Mouse (Mus musculus) heart, embryonic 13.5 days (tissue): ENCODE measurements around the gene Triml2. TPM values are rescaled to one million over a fixed set of nuclear protein-coding genes. Genes with fewer than 3 reads are reported as not detected.

Experiments used
- ATAC-seq: fragments of 200-750 bp; cut with Nextera tagmentation; 2 replicates; pipeline ENCODE4 v1.8.0; 2017; ENCODE audit warnings: moderate TSS enrichment; ENCODE audit not compliant: insufficient number of reproducible peaks, low FRiP score, low TSS enrichment; ENCODE audit errors: extremely low read depth
- H3K27ac ChIP-seq: fragments of 300-500 bp; sonication (generic); replicated peaks from 2 replicates; pipeline ENCODE4 v1.5.1; 2015; ENCODE audit warnings: moderate library complexity, mild to moderate bottlenecking, inconsistent platforms
- H3K27me3 ChIP-seq: fragments of 300-500 bp; sonication (generic); replicated peaks from 2 replicates; pipeline ENCODE4 v1.6.1; 2015; ENCODE audit warnings: mild to moderate bottlenecking, inconsistent platforms
- H3K36me3 ChIP-seq: fragments of 300-500 bp; sonication (generic); 2 replicates; pipeline ENCODE4 v1.6.1; 2015; ENCODE audit warnings: mild to moderate bottlenecking, inconsistent platforms
- H3K4me1 ChIP-seq: fragments of 300-500 bp; sonication (generic); 2 replicates; pipeline ENCODE4 v1.6.1; 2015; ENCODE audit warnings: inconsistent platforms
- H3K4me2 ChIP-seq: fragments of 300-500 bp; sonication (generic); 2 replicates; pipeline ENCODE4 v1.6.1; 2015; ENCODE audit warnings: inconsistent platforms, mild to moderate bottlenecking, moderate library complexity
- H3K4me3 ChIP-seq: fragments of 300-500 bp; sonication (generic); 2 replicates; pipeline ENCODE4 v1.5.1; 2015; ENCODE audit warnings: moderate library complexity, mild to moderate bottlenecking, inconsistent platforms
- H3K9ac ChIP-seq: fragments of 300-500 bp; sonication (generic); 2 replicates; pipeline ENCODE4 v1.6.1; 2015; ENCODE audit warnings: inconsistent platforms, mild to moderate bottlenecking, moderate library complexity
- H3K9me3 ChIP-seq: fragments of 300-500 bp; sonication (generic); 2 replicates; pipeline ENCODE4 v1.6.1; 2016; ENCODE audit warnings: inconsistent platforms
- WGBS: fragments of 180-500 bp; shearing (Covaris S2); methylation state at CpG from one replicate; pipeline ENCODE4 v1.1.7; 2015; ENCODE audit warnings: mixed read lengths; 5-methylcytosine and 5-hydroxymethylcytosine counted together
- polyA plus RNA-seq: library from polyadenylated mRNA; unstranded; fragments of >200 nt; fragmentation: Nextera tagmentation; extraction: Ambion mirVana; gene quantifications from 2 replicates; pipeline ENCODE4 v1.2.1, GENCODE M21; 2015

The Triml2 gene
- polyA plus RNA-seq, 1 experiment from 2014 or later: not detected

GRCm38 (mm10) chr8:43215554-43215953 lies 35.2 kb downstream of the Triml2 start:
- H3K4me2 ChIP-seq: no peak overlapping the region
- H3K36me3 ChIP-seq: no peaks in the 10 kb centered on the region
- no peak overlapping the region for H3K4me3 ChIP-seq
- no peak overlapping the region for H3K27ac ChIP-seq
- H3K9ac ChIP-seq: no peak overlapping the region
- no peaks in the 10 kb centered on the region for H3K4me1 ChIP-seq
- no peaks in the 10 kb centered on the region for H3K9me3 ChIP-seq
- H3K27me3 ChIP-seq: no peaks in the 10 kb centered on the region
- no peak for ATAC-seq

- H3K27ac ChIP-seq: no peak overlapping the region
- 73% methylated on average over 3 of the region's 3 CpGs for WGBS
- no peaks in the 10 kb centered on the region for H3K36me3 ChIP-seq
- no peaks in the 10 kb centered on the region for H3K27me3 ChIP-seq
- H3K4me2 ChIP-seq: no peak overlapping the region
- no peak overlapping the region for H3K9ac ChIP-seq
- no peak for ATAC-seq
- H3K9me3 ChIP-seq: no peaks in the 10 kb centered on the region
- no peaks in the 10 kb centered on the region for H3K4me1 ChIP-seq
- H3K4me3 ChIP-seq: no peak overlapping the region
These were observed 63.0 kb downstream of the Triml2 start for GRCm38 (mm10) chr8:43243326-43243725.

Other genes starting within 250 kb of the Triml2 start
- gene Triml1, start 39.1 kb upstream of the Triml2 start, polyA plus RNA-seq: not detected in 2 replicates
- not detected in 2 replicates for gene Zfp42, start 126.4 kb downstream of the Triml2 start, polyA plus RNA-seq